Mouse (Mus musculus): Measurements from ENCODE around the gene H2-Aa. TPM values are rescaled to one million over a fixed set of nuclear protein-coding genes. Genes with fewer than 3 reads are reported as not detected.
A peak's percentile ranks its signal among the peaks of the same experiment; 100 is the strongest.

H2-Aa gene
- total RNA-seq, 2 experiments from 2014 or later = 21.8 to 44.6 TPM

DNA sequence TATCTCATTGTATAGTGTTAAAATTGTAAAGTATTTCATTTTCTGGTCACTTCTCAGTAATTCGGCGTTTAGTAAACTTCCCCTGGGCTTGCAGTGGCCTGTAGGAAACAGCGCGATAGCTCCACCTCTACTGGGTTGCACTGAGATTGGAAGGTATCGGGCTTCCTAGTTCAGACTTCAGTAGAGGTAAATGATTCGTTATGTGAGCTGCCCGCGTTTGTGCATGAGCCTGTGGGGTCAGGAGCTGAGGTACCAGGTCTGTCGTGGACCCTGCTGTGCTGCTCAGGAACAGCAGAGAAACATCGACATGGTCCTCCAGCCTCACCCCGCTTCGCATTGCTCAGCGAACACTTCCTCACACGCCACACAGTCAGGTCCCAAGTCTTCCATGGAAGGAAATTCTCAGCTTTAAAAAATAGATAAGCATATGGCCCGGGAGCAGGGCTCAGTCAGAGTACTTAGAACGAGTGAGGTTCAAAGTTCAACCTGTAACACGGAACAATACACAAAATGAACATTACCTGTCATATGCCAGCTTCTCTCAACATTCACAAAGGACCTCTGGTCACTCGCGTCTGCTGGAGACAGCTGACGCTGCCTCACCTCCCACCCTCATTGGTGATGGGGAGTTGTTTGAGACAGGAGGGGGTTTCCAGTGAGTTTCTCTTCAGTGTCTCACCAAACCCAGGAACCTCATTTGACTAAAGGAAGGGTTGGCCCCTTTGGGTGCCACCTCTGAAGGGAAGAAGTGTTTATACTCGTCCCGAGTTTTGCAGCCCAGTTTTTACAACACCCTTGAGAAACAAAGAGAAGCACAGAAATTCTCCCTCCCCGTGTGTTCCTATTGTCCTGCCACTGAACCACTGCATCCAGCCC lies 13.3 kb upstream of the H2-Aa start:
- intact Hi-C loops (cut with DNase I) = no loop called here
- DNase-seq = no peak

DNA sequence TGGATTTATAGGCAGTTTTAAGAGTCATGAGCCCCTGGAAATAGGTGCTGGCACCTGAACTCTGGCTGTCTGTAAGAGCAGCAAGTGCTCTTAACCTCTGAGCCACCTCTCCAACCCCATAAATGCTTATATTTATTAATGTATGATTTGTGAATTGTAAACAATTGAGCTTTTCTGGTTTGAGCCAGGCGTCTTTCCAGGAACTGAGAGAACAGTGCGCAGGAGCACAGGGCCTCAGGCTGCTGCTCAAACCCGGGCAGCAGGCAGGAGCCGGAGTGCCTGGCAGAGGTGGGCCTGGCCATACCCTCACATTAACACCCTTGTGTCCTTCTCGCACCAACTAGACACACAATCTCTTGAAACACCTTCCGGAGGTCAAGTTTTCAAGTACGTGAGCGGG lies 12.4 kb upstream of the H2-Aa start:
- DNase-seq = no peak
- intact Hi-C loops (cut with DNase I) = no loop called here

DNA sequence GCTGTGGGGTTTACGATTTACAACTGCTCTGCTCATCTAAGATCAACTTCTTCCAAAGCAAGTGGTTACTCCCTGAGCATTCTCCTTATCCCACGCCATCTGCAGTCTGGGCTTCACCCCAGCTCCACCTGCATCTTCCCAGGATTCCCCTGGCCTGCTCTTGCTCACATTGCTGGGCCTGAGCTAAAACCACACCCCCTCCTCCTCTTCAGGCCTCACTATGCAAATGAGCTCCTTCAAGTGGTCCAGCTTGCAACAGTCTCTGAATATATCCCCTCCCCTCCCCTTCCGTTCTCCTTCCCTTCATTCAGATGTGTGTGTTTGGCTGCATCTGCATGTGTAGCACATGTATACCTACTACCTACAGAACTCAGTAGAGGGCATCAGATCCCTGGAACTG lies 11.7 kb upstream of the H2-Aa start:
- intact Hi-C loops (cut with DNase I) = no loop called here
- no peak for DNase-seq

DNA sequence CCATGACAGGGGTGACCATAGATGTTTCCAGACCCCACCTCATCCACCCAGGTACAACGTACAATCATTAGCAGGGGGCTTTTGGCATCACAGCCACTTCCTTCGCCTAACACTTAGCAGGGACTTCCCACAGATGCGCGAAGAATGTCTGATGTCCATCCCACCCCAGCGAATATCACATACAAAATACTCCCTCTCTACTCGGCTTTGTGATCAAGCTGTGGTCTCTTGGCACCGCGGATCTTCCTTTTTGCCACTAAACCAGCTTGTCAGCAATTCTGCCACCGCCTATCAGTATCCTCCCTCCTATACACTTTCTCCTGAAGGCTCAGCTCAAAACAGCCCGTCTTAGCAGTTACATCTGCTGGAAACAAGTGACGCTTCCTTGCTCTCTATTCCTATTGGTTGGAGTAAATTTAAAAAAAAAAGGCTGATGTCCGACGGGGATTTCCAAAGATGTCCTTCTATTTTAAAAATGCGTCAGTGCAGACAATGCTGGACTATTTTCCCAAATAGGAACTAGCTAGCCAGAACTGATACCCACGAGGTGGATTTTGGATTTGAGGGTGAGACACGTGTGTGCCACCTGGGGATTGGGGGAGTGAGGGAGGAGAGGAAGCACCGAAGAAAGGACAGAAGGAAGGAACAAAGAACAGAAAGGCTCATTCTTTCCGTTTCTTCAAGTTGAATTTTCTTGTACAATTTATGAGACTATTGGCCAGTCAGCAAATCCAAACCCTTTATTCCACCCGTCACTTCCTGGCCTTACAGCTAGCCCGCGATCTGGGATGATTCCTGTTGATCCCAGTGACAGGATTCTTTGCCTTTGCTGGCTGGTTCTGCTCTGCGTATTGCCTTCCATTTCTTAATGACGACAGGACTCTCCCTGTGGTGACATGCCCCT lies 8.5 kb upstream of the H2-Aa start:
- intact Hi-C loops (cut with DNase I) = no loop called here
- DNase-seq = peak; percentile 35 to 47

DNA sequence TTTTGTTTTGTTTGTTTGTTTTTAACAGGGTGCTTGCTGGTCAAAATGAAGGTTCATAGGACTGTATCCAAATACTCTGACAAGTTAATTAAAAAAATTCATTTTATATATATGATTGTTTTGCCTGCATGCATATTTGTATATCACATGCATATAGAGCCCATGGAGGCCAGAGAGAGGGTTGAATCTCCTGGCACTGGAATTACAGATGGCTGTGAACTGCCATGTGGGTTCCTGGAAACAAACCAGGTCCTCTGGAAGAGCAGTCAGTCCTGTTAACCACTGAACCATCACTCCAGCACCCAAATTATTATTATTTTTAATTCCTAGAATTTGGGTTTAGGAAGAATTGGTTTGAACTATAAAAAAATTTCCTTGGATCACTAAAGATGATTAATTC lies 7.7 kb upstream of the H2-Aa start:
- intact Hi-C loops (cut with DNase I) = no loop called here

DNA sequence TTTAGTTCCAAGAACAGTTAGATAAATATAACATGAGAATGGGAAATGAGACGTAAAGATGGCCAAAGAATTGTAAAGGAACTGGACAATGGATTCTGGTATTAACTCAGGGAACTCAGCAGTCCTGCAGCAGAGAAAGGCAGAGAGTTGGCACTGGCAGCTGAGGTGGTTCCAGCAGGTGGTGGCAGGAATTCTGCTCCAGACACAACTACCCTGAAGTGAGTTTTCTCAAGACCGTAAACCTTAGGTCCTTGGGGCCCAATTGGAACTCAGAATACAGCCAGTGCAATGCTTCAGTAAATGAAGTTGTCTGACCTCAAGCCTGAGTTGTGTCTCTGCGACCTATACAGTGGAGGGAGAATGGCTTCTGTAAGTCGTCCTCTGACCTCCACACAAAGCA lies 6.6 kb upstream of the H2-Aa start:
- intact Hi-C loops (cut with DNase I) = no loop called here
- DNase-seq = no peak

More for the DNA sequence above, 7.7 kb upstream of the H2-Aa start:
- no peak for DNase-seq

DNA sequence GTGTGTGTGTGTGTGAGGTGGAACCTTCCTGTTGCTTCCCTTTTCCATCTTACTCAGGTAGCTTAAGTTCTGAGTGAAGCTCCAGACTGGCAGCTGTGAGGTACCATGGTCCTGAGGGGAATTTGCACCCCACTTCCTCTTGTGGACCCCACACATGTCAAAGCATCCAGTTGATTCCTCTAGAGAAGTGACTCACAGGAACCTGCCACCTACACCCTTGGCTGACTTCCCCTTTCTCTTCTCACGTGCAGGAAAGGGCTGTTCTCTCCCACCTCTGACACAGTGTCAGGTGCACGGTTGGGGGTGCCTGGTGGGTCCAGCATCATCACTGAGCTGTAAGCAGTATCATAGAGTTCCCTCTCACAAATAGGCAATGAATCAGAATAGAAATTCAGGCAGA lies 5.9 kb upstream of the H2-Aa start:
- DNase-seq = no peak
- intact Hi-C loops (cut with DNase I) = no loop called here

DNA sequence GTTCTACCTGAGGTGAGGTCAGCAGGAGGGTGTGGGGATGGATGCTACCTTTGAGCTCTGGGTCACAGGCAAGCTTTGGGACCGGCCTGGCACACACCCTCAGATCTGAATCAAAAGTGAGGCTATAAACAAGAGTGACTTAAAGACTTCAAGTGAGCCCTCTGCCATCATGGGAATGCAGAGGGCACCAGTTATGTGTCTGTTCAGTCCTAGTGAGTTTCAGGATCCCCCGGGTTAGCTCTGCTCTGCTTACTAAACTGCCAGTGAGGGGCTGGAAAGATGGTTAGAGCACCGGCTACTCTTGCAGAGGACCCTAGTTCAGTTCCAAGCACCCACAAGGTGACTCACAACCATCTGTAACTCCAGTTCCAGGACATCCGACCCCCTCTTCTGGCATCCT lies 4.9 kb upstream of the H2-Aa start:
- no peak for DNase-seq
- intact Hi-C loops (cut with DNase I) = no loop called here

DNA sequence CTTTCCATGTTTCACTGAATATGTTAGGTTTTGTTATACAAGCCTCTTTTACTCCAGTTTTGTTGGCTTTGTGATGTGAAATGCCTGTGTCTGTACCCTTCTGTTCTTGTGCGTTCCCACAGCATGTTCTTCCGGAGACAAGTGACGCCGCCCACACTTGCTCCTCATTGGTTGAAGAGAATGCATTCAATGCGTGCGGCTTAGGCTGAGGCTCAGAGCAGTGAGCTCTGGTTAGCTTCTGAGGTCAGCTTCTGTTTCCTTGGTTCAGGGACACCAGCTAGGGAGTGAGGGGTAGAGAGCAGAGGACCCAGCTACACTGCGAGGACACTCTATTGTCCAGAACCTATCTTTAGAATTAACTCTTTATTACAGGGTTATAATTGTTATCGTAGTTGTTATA lies 4.0 kb upstream of the H2-Aa start:
- intact Hi-C loops (cut with DNase I) = no loop called here
- peak; percentile 67 to 80 for DNase-seq

DNA sequence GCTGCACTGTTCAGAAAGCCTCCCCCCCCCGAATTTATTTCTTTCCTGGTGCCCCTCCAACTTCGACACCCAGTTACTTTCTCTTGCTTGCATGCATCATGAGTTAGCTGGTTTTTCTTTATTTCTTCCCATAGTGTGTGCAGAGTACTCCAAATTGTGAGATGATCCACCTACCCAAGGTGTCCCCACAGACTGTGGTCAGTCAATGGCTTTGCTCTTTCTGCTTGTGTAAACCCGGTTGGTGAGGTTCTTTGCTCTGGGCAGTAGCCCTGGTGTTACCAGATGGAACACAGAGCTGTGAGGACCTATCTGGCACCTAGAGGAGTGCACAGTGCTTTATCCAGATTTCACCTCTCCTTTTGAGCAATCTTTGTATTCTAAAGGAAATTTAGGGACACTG lies 508 bp upstream of the H2-Aa start:
- no peak for DNase-seq
- intact Hi-C loops (cut with DNase I) = no loop called here

DNA sequence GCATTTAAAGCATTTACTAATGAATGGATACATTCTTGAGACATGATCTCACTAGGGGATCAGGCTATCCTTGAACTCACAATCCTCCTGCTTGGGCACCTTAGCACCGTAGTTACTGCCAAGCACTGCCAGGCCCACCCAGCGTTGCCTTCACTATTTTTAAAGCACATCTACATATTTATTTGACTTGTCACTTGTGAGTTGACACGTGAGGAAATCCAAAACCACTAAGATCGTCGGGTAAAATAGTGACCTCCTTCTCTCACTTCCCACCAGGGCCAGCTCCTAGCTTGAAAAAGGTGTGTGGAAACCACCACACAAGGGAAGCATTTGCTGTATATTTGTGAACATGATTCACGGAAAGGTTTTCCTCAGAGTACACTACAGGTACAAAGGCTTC lies 624 bp downstream of the H2-Aa start:
- intact Hi-C loops (cut with DNase I) = no loop called here
- DNase-seq = no peak

DNA sequence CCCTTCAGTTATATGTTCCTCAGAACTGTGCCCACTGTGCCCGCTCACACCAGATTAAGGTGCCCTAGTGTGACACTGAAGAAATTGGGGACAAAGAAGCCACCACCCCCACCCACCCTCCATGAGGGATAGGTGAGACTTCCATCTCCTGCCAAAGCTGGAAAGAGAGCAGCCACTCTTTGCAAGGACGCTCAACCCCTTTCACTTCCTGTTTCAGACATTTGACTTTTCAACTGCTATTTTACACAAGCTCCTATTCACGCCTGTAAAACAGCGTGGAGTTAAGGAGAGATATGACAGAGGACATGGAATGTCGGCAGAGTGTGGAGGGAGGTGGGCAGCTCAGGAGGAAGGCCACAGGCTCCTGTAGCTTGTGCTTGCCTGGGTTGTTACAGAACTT lies 1.1 kb downstream of the H2-Aa start:
- intact Hi-C loops (cut with DNase I) = no loop called here

DNA sequence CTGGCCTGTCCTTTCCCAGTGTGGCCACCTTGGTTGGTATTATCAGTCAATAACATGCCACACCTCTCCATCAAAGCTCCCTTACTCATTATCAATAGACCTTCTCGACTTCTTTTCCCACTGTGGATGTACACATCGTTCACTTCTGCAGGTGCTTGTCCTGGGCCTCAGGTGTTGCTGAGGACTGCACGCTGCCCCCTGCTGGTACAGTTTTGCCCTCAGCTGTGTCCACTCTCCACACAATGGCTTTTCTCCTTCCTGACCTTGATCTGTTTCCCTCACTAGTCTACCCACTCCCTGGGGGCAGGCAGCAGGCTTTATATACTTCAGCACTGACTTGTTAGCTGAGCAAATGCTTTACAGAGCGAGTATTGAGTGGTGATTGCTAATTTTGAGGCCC lies 1.8 kb downstream of the H2-Aa start:
- intact Hi-C loops (cut with DNase I) = no loop called here
- DNase-seq = peak in 1 of 2 experiments; percentile 24

More for the DNA sequence above, 1.1 kb downstream of the H2-Aa start:
- no peak for DNase-seq

DNA sequence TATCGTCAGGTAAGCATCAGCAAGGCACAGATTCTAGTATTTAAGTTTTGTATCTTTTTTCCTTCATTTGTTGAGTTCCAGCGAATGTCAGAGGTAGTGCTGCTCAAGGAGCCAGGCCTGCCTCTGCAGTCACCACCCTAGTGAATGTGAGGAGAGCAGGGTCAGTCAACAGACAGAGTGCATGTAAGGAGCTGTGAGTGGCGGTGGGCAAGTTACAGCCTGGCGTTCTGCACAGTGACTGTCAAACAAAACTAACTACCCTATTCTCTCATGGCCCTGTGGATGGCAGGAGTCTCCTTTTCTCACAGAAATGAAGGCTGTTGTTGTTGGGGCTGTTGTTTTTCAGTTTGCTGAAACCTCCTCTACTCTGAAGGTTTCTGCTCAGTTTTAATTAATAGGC lies 2.3 kb downstream of the H2-Aa start:
- intact Hi-C loops (cut with DNase I) = no loop called here
- no peak for DNase-seq

DNA sequence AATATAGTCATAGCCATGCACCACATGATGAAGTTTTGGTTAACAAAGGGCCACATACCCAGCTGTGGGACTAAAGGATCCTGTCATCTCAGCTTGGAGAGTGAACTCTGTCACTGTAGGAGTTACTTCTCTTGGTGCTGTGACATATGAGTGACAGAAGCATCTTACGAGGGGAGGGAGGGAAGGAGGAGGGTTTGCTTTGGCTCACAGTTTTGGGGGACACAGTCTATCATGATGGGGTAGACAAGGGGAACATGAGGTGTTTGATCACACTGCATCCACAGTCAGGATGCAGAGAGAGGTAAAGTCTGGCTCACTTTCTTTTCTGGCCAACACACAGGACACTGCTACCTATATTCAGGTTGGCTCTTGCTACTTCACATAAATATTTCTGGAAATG lies 5.8 kb downstream of the H2-Aa start:
- no peak for DNase-seq
- intact Hi-C loops (cut with DNase I) = no loop called here

DNA sequence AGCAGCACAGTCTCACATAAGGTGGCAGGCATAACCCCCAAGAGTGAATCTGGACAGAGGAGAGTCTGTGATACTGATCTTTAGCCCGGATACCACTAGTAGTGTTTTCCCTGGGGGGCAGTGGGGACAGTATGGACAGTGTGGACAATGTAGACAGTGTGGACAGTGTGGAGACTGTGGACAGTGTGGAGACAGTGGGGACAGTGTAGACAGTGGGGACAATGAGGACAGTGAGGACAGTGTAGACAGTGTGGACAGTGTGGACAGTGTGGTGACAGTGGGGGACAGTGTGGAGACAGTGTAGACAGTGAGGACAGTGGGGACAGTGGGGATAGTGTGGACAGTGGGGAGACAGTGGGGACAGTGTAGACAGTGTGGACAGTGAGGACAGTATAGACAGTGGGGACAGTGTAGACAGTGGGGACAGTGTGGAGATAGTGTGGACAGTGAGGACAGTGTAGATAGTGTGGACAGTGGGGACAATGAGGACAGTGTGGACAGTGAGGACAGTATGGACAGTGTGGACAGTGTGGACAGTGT lies 7.1 kb downstream of the H2-Aa start:
- no peak for DNase-seq
- intact Hi-C loops (cut with DNase I) = no loop called here

DNA sequence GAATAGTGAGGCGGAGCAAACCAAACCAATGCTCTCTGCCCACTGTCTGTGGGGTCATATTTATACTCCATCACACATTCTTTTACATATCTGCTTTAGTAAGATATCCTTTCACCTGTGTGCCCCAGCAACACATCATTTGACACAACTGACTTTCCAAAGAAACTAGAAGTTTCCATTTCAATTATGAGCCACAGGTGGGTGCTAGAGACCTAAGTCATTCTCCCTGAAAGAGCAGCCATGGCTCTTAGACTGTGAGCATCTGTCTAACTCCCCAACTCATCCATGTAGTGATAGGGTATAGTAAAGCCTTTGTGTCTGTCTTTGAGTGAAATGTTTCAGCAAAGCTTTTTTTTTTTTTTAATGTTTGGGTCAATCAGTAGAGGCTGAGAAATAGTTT lies 15.5 kb downstream of the H2-Aa start:
- intact Hi-C loops (cut with DNase I) = no loop called here

DNA sequence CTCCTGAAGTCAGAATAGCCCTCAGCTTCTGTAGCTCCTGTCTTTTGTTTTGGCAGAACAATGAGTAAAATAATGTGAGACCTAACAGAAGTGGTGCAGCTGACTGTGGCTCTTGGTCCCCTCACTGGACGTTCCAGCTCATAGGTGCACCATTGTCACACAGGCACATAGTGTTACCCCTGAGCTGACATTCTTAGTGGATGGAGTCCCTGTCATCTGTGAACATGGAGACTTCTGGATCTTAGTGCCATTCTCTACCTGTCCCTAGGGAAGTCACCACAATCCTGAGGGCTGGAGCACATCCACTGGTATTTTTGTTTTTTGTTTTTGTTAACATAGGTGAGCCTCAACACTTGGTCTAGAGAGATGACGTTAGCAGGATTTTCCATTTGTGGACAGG lies 16.7 kb downstream of the H2-Aa start:
- DNase-seq = no peak
- intact Hi-C loops (cut with DNase I) = no loop called here

More for the DNA sequence above, 15.5 kb downstream of the H2-Aa start:
- DNase-seq = no peak

DNA sequence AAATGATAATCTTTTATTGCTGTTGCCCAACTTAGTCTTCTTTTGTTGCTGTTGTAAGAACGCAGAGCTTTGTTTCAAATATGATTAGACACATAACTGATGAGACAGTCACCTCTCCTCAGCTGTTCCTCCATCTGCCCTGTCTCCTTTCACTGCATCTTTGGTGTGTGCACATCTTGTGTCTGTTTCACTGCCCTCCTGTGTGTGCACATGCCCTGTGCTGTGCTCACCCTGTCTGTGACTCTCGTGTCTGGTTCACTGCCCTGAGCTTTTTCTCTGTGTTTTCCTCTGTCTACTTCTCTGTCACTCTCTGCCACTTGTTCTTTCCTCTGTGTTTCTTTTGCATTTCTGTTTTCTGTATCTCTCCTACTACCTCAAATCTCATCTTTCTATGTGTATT lies 17.4 kb downstream of the H2-Aa start:
- intact Hi-C loops (cut with DNase I) = no loop called here
- no peak for DNase-seq

DNA sequence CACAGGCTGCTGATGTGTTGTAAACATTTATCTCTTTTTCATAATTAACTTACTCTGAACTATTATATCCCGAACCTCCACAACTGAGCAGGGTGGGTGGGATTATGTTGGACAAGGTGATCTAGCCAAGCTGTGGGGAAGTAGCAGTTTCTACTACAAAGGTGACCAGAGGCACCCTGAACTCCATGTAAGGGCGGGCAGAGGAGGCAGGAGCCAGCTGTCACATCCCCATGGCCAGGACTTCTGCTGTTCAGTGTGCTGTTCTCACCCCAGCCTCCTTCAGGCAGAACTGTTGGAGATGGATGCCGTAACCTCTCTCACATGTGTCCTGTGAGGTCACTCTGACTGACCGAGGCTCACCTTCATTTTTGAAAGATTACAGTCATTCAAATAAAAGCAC lies 17.8 kb downstream of the H2-Aa start:
- intact Hi-C loops (cut with DNase I) = no loop called here
- no peak for DNase-seq

DNA sequence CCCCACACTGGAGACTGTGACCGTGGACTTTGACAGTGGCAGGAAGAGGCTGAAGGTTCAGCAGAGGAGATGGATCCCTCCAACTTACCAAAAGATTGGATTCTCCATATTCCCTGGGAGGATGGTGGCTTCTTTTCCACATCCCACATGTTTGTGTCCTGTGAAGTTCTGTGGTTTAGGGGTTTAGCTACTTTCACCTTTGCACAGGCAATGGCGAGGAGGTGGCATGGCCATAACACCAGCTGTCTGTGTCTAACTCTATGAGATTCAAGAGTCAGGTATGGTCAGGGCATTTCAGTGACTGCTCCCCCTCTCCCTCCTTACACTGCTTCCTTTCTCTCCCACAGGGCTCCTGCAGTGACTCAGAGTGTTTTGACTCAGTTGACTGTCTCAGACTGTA lies 18.9 kb downstream of the H2-Aa start:
- intact Hi-C loops (cut with DNase I) = no loop called here
- no peak for DNase-seq

DNA sequence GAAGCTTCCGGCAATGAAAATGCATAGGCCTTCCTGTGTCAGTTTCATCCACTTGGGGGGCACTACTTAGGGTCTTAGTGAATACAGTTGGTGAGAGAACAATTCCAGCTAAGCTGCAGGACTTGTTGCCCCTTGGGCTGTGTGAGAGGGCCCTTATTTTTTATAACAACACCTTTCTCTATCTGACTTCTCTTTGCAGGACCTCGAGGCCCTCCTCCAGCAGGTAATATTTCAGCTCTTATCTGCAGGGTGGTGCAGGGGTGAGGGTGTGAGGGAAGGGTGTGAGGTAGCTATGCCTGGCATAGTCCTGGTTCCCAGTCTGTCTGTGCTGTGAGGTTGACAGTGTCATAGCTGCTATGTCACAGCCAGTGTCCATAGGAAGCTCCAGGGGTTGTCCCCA lies 19.4 kb downstream of the H2-Aa start:
- DNase-seq = no peak
- intact Hi-C loops (cut with DNase I) = no loop called here

Measured in heart, postnatal 36 days (tissue).